Mouse (Mus musculus): ENCODE data around the gene Pear1. TPM values are rescaled to one million over a fixed set of nuclear protein-coding genes. Genes with fewer than 3 reads are reported as not detected.

Gene Pear1
- polyA plus RNA-seq, 1 experiment = 11.3 TPM

- no peak for DNase-seq (ENCODE audit: low read depth, low spot score)
- 57% methylated on average over 3 of the region's 3 CpGs for WGBS
Observed at GRCm38 (mm10) chr3:87742013-87742412, 82.1 kb downstream of the Pear1 start.

- DNase-seq (ENCODE audit: low read depth, low spot score) = no peak
- 68% methylated on average over 5 of the region's 5 CpGs for WGBS
Observed at GRCm38 (mm10) chr3:87738906-87739305, 85.2 kb downstream of the Pear1 start.

- no peak for DNase-seq (ENCODE audit: low read depth, low spot score)
- WGBS = 84% methylated on average over 9 of the region's 9 CpGs
Observed at GRCm38 (mm10) chr3:87735335-87735734, 88.8 kb downstream of the Pear1 start.

- DNase-seq (ENCODE audit: low read depth, low spot score) = no peak
- WGBS = 93% methylated on average over 11 of the region's 11 CpGs
Observed at GRCm38 (mm10) chr3:87733984-87734761, 89.9 kb downstream of the Pear1 start.

- 82% methylated on average over 4 of the region's 4 CpGs for WGBS
- no peak for DNase-seq (ENCODE audit: low read depth, low spot score)
Observed at GRCm38 (mm10) chr3:87733098-87733497, 91.0 kb downstream of the Pear1 start.

- DNase-seq (ENCODE audit: low read depth, low spot score) = no peak
- 80% methylated on average over 6 of the region's 6 CpGs for WGBS
Observed at GRCm38 (mm10) chr3:87728696-87729095, 95.4 kb downstream of the Pear1 start.

GRCm38 (mm10) chr3:87726191-87726590 lies 97.9 kb downstream of the Pear1 start:
- no peak for DNase-seq (ENCODE audit: low read depth, low spot score)
- whole genome bisulfite sequencing = 95% methylated on average over 7 of the region's 7 CpGs

- WGBS = 97% methylated on average over 16 of the region's 16 CpGs
- no peak for DNase-seq (ENCODE audit: low read depth, low spot score)
Observed at GRCm38 (mm10) chr3:87725396-87726160, 98.5 kb downstream of the Pear1 start.

GRCm38 (mm10) chr3:87724556-87724955 lies 99.5 kb downstream of the Pear1 start:
- WGBS = 79% methylated on average over 6 of the region's 6 CpGs
- DNase-seq (ENCODE audit: low read depth, low spot score) = no peak

- no peak for DNase-seq (ENCODE audit: low read depth, low spot score)
- 82% methylated on average over 2 of the region's 2 CpGs for WGBS
Observed at GRCm38 (mm10) chr3:87718525-87718924, 105.6 kb downstream of the Pear1 start.

Other genes starting within 250 kb of the Pear1 start
- gene Arhgef11, start 206.7 kb downstream of the Pear1 start, polyA plus RNA-seq (2012; rRNA removed) = 23.9 and 34.2 TPM in 2 replicates
- 0.31 TPM in 1 of 2 replicates, not detected in the other for gene Lrrc71, start 75.7 kb downstream of the Pear1 start, polyA plus RNA-seq (2012; rRNA removed)
- 0.07 and 0.16 TPM in 2 replicates for gene Ntrk1, start 29.1 kb downstream of the Pear1 start, polyA plus RNA-seq (2012; rRNA removed)
- gene Insrr, start 27.4 kb downstream of the Pear1 start, polyA plus RNA-seq (2012; rRNA removed) = 1.3 and 1.6 TPM in 2 replicates
- gene Sh2d2a, start 22.4 kb upstream of the Pear1 start, polyA plus RNA-seq (2012; rRNA removed) = 3.5 and 5.6 TPM in 2 replicates
- 28.5 and 30.2 TPM in 2 replicates for gene Prcc, start 61.3 kb upstream of the Pear1 start, polyA plus RNA-seq (2012; rRNA removed)
- gene Hdgf, start 82.0 kb upstream of the Pear1 start, polyA plus RNA-seq (2012; rRNA removed) = 73.5 and 78.7 TPM in 2 replicates
- gene Mrpl24, start 95.2 kb upstream of the Pear1 start, polyA plus RNA-seq (2012; rRNA removed) = 63.4 and 64.1 TPM in 2 replicates
- gene Isg20l2, start 106.0 kb upstream of the Pear1 start, polyA plus RNA-seq (2012; rRNA removed) = 14.0 and 15.3 TPM in 2 replicates
- 17.5 and 22.5 TPM in 2 replicates for gene Rrnad1, start 106.4 kb upstream of the Pear1 start, polyA plus RNA-seq (2012; rRNA removed)
- gene Crabp2, start 124.4 kb upstream of the Pear1 start, polyA plus RNA-seq (2012; rRNA removed) = not detected in 2 replicates
- gene Nes, start 146.8 kb upstream of the Pear1 start, polyA plus RNA-seq (2012; rRNA removed) = 0.87 and 1.4 TPM in 2 replicates
- 0.20 TPM in 1 of 2 replicates, not detected in the other for gene Bcan, start 175.9 kb upstream of the Pear1 start, polyA plus RNA-seq (2012; rRNA removed)
- not detected in 2 replicates for gene Hapln2, start 203.3 kb upstream of the Pear1 start, polyA plus RNA-seq (2012; rRNA removed)
- 8.0 and 9.3 TPM in 2 replicates for gene Gpatch4, start 218.8 kb upstream of the Pear1 start, polyA plus RNA-seq (2012; rRNA removed)
- 62.6 and 75.5 TPM in 2 replicates for gene Naxe, start 234.2 kb upstream of the Pear1 start, polyA plus RNA-seq (2012; rRNA removed)

Data from large intestine, adult 2 months (tissue).